Mouse (Mus musculus) spleen, adult 18-20 months (tissue): ENCODE measurements around the gene Dnah6.
A peak's percentile ranks its signal among the peaks of the same experiment; 100 is the strongest.

Source experiments
- DNase-seq, 2 experiments: peaks; one replicate each; pipeline ENCODE4 v3.0.0; 2022; ENCODE audit warnings: mixed read lengths in 2 of 2

Gene Dnah6

GRCm38 (mm10) chr6:73221189-73221957, at the start of gene Dnah6:
Gene Dnah6 (minus strand): TSS chr6:73221651.
- DNase-seq = peak; percentile 57 to 66

- DNase-seq = no peak
Measured at GRCm38 (mm10) chr6:73269374-73269773, 47.9 kb upstream of the Dnah6 start.

GRCm38 (mm10) chr6:73267738-73268311, 46.4 kb upstream of the Dnah6 start:
- DNase-seq = no peak

GRCm38 (mm10) chr6:73264801-73265200, 43.4 kb upstream of the Dnah6 start:
- no peak for DNase-seq

- DNase-seq = no peak
Measured at GRCm38 (mm10) chr6:73260110-73260509, 38.7 kb upstream of the Dnah6 start.

GRCm38 (mm10) chr6:73257068-73257467, 35.6 kb upstream of the Dnah6 start:
- no peak for DNase-seq

GRCm38 (mm10) chr6:73254307-73255228, 33.1 kb upstream of the Dnah6 start:
- DNase-seq = peak in 1 of 2 experiments; percentile 17

- DNase-seq = no peak
Measured at GRCm38 (mm10) chr6:73253584-73253983, 32.1 kb upstream of the Dnah6 start.

- DNase-seq = no peak
Measured at GRCm38 (mm10) chr6:73253006-73253405, 31.6 kb upstream of the Dnah6 start.

- no peak for DNase-seq
Measured at GRCm38 (mm10) chr6:73252396-73252795, 30.9 kb upstream of the Dnah6 start.

GRCm38 (mm10) chr6:73251336-73251735, 29.9 kb upstream of the Dnah6 start:
- DNase-seq = no peak

GRCm38 (mm10) chr6:73249851-73250250, 28.4 kb upstream of the Dnah6 start:
- no peak for DNase-seq

GRCm38 (mm10) chr6:73249049-73249422, 27.6 kb upstream of the Dnah6 start:
- DNase-seq = no peak

- DNase-seq = peak; percentile 65 to 81
Measured at GRCm38 (mm10) chr6:73248237-73249048, 27.0 kb upstream of the Dnah6 start, which contains the start of gene Suclg1. Gene Suclg1 (plus strand): TSS chr6:73248382.

- DNase-seq = peak in 1 of 2 experiments; percentile 25
Measured at GRCm38 (mm10) chr6:73247452-73247851, 26.0 kb upstream of the Dnah6 start.

GRCm38 (mm10) chr6:73246821-73247220, 25.4 kb upstream of the Dnah6 start:
- no peak for DNase-seq

- no peak for DNase-seq
Measured at GRCm38 (mm10) chr6:73235650-73236049, 14.2 kb upstream of the Dnah6 start.

GRCm38 (mm10) chr6:73234302-73234900, 12.9 kb upstream of the Dnah6 start:
- DNase-seq = no peak

- DNase-seq = peak in 1 of 2 experiments; percentile 39
Measured at GRCm38 (mm10) chr6:73233202-73233726, 11.8 kb upstream of the Dnah6 start.

GRCm38 (mm10) chr6:73232152-73232584, 10.7 kb upstream of the Dnah6 start:
- DNase-seq = no peak

GRCm38 (mm10) chr6:73228881-73229280, 7.4 kb upstream of the Dnah6 start:
- no peak for DNase-seq

- no peak for DNase-seq
Measured at GRCm38 (mm10) chr6:73228408-73228807, 7.0 kb upstream of the Dnah6 start.
